Mouse (Mus musculus) midbrain, embryonic 14.5 days (tissue): Measurements from ENCODE around the gene Sult1a1. TPM values are rescaled to one million over a fixed set of nuclear protein-coding genes. Genes with fewer than 3 reads are reported as not detected.

Experiments used
- ATAC-seq: fragments of 200-750 bp; cut with Nextera tagmentation; 2 replicates; pipeline ENCODE4 v1.8.0; 2017; ENCODE audit warnings: moderate number of reproducible peaks, moderate library complexity; ENCODE audit not compliant: low FRiP score, low TSS enrichment
- DNase-seq: peaks from one replicate; pipeline ENCODE4 v3.0.0-alpha.2; 2015
- H3K27ac ChIP-seq: fragments of 300-500 bp; sonication (generic); replicated peaks from 2 replicates; pipeline ENCODE4 v1.5.1; 2014; ENCODE audit warnings: mild to moderate bottlenecking, low read depth, low read length, moderate library complexity
- H3K27me3 ChIP-seq: fragments of 300-500 bp; sonication (generic); 2 replicates; pipeline ENCODE4 v1.6.1; 2014; ENCODE audit warnings: low read length, control low read depth, mixed read lengths; ENCODE audit not compliant: control insufficient read depth, insufficient read depth
- H3K36me3 ChIP-seq: fragments of 300-500 bp; sonication (generic); 2 replicates; pipeline ENCODE4 v1.6.1; 2014; ENCODE audit warnings: low read length, control low read depth; ENCODE audit not compliant: control insufficient read depth, insufficient read depth
- H3K4me1 ChIP-seq: fragments of 300-500 bp; sonication (generic); 2 replicates; pipeline ENCODE4 v1.6.1; 2014; ENCODE audit warnings: mild to moderate bottlenecking, antibody characterized with exemption, low read length, control low read depth; ENCODE audit not compliant: control insufficient read depth, insufficient read depth
- H3K4me2 ChIP-seq: fragments of 300-500 bp; sonication (generic); 2 replicates; pipeline ENCODE4 v1.6.1; 2014; ENCODE audit warnings: mild to moderate bottlenecking, low read length, moderate library complexity
- H3K4me3 ChIP-seq: fragments of 300-500 bp; sonication (generic); replicated peaks from 2 replicates; pipeline ENCODE4 v1.5.1; 2014; ENCODE audit warnings: low read depth, low read length
- H3K9ac ChIP-seq: fragments of 300-500 bp; sonication (generic); replicated peaks from 2 replicates; pipeline ENCODE4 v1.6.1; 2014; ENCODE audit warnings: mild to moderate bottlenecking, low read length, moderate library complexity
- H3K9me3 ChIP-seq: fragments of 300-500 bp; sonication (generic); 2 replicates; pipeline ENCODE4 v1.6.1; 2016; ENCODE audit warnings: low read length, control low read depth, mixed read lengths; ENCODE audit not compliant: control insufficient read depth
- WGBS: fragments of 180-500 bp; shearing (Covaris S2); extraction: QIAGEN DNeasy Blood & Tissue Kit; methylation state at CpG from one replicate; pipeline ENCODE4 v1.1.7; 2014; 5-methylcytosine and 5-hydroxymethylcytosine counted together
- polyA plus RNA-seq: library from polyadenylated mRNA; unstranded; fragments of >200 nt; fragmentation: Nextera tagmentation; extraction: Ambion mirVana; gene quantifications from 2 replicates; pipeline ENCODE4 v1.2.1, GENCODE M21; 2014

Sult1a1 gene
- polyA plus RNA-seq, 1 experiment from 2014 or later, result 2.6 TPM

- no peak overlapping the region for H3K27ac ChIP-seq
- H3K27me3 ChIP-seq, result no peaks in the 10 kb centered on the region
- 82% methylated on average over 6 of the region's 6 CpGs for WGBS
- DNase-seq (no peak), ATAC-seq (no peak)
- no peak overlapping the region for H3K4me3 ChIP-seq
- no peaks in the 10 kb centered on the region for H3K36me3 ChIP-seq
- H3K9me3 ChIP-seq, result no peaks in the 10 kb centered on the region
- H3K4me2 ChIP-seq, result no peak overlapping the region
- H3K9ac ChIP-seq, result no peak overlapping the region
- no peaks in the 10 kb centered on the region for H3K4me1 ChIP-seq
Measured at GRCm38 (mm10) chr7:126628111-126628510, 48.1 kb downstream of the Sult1a1 start.

GRCm38 (mm10) chr7:126625807-126626600 lies 50.2 kb downstream of the Sult1a1 start:
- Histone ChIP-seq H3K9ac (no peak overlapping the region), H3K4me3 (no peak overlapping the region), H3K9me3 (no peaks in the 10 kb centered on the region), H3K4me1 (no peaks in the 10 kb centered on the region), H3K27me3 (no peaks in the 10 kb centered on the region), H3K36me3 (no peaks in the 10 kb centered on the region), H3K27ac (no peak overlapping the region), H3K4me2 (no peak overlapping the region)
- 80% methylated on average over 3 of the region's 3 CpGs for WGBS
- DNase-seq (no peak), ATAC-seq (no peak)

GRCm38 (mm10) chr7:126625369-126625768 lies 50.9 kb downstream of the Sult1a1 start:
- Histone ChIP-seq H3K27me3 (no peaks in the 10 kb centered on the region), H3K4me1 (no peaks in the 10 kb centered on the region), H3K27ac (no peak overlapping the region), H3K4me3 (no peak overlapping the region), H3K36me3 (no peaks in the 10 kb centered on the region), H3K9ac (no peak overlapping the region), H3K4me2 (no peak overlapping the region), H3K9me3 (no peaks in the 10 kb centered on the region)
- peak; percentile 9 for DNase-seq
- WGBS, result 62% methylated on average over 6 of the region's 6 CpGs
- no peak for ATAC-seq

- H3K27me3 ChIP-seq, result no peaks in the 10 kb centered on the region
- DNase-seq (no peak), ATAC-seq (no peak)
- H3K9ac ChIP-seq, result no peak overlapping the region
- no peak overlapping the region for H3K4me2 ChIP-seq
- no peaks in the 10 kb centered on the region for H3K36me3 ChIP-seq
- H3K9me3 ChIP-seq, result no peaks in the 10 kb centered on the region
- H3K4me3 ChIP-seq, result no peak overlapping the region
- WGBS, result 72% methylated on average over 16 of the region's 16 CpGs
- no peaks in the 10 kb centered on the region for H3K4me1 ChIP-seq
- H3K27ac ChIP-seq, result no peak overlapping the region
Measured at GRCm38 (mm10) chr7:126624774-126625173, 51.5 kb downstream of the Sult1a1 start.

- no peaks in the 10 kb centered on the region for H3K36me3 ChIP-seq
- no peak for DNase-seq
- ATAC-seq, result no peak
- no peak overlapping the region for H3K4me2 ChIP-seq
- H3K4me3 ChIP-seq, result no peak overlapping the region
- no peak overlapping the region for H3K27ac ChIP-seq
- H3K4me1 ChIP-seq, result no peaks in the 10 kb centered on the region
- H3K9me3 ChIP-seq, result no peaks in the 10 kb centered on the region
- 90% methylated on average over 1 of the region's 1 CpGs for WGBS
- H3K27me3 ChIP-seq, result no peaks in the 10 kb centered on the region
- no peak overlapping the region for H3K9ac ChIP-seq
Measured at GRCm38 (mm10) chr7:126623381-126623780, 52.9 kb downstream of the Sult1a1 start.

Other genes with a start within 250 kb of the Sult1a1 start
- 19.6 and 22.1 TPM in 2 replicates for gene Rabep2, start 247.7 kb downstream of the Sult1a1 start, polyA plus RNA-seq
- gene Atp2a1, start 213.3 kb downstream of the Sult1a1 start, polyA plus RNA-seq, result 0.39 TPM in 1 of 2 replicates, not detected in the other
- gene Sh2b1, start 201.0 kb downstream of the Sult1a1 start, polyA plus RNA-seq, result 67.5 and 73.1 TPM in 2 replicates
- 118 and 135 TPM in 2 replicates for gene Tufm, start 189.1 kb downstream of the Sult1a1 start, polyA plus RNA-seq
- 51.8 and 73.2 TPM in 2 replicates for gene Atxn2l, start 173.0 kb downstream of the Sult1a1 start, polyA plus RNA-seq
- 171 and 174 TPM in 2 replicates for gene Eif3c, start 110.0 kb downstream of the Sult1a1 start, polyA plus RNA-seq
- 0.28 and 0.55 TPM in 2 replicates for gene Apobr, start 91.5 kb downstream of the Sult1a1 start, polyA plus RNA-seq
- gene Cln3, start 90.6 kb downstream of the Sult1a1 start, polyA plus RNA-seq, result 26.5 and 27.7 TPM in 2 replicates
- not detected in 2 replicates for gene Il27, start 81.5 kb downstream of the Sult1a1 start, polyA plus RNA-seq
- gene Nupr1, start 45.6 kb downstream of the Sult1a1 start, polyA plus RNA-seq, result 0.84 and 5.8 TPM in 2 replicates
- gene Sgf29, start 27.1 kb downstream of the Sult1a1 start, polyA plus RNA-seq, result 64.6 and 71.3 TPM in 2 replicates
- 128 and 164 TPM in 2 replicates for gene Bola2, start 19.0 kb upstream of the Sult1a1 start, polyA plus RNA-seq
- gene Slx1b, start 19.4 kb upstream of the Sult1a1 start, polyA plus RNA-seq, result 10.6 and 13.7 TPM in 2 replicates
- gene Coro1a, start 31.4 kb upstream of the Sult1a1 start, polyA plus RNA-seq, result 95.0 and 115 TPM in 2 replicates
- gene Mapk3, start 83.2 kb upstream of the Sult1a1 start, polyA plus RNA-seq, result 78.4 and 110 TPM in 2 replicates
- gene Gdpd3, start 89.9 kb upstream of the Sult1a1 start, polyA plus RNA-seq, result 2.0 and 3.4 TPM in 2 replicates
- 218 and 255 TPM in 2 replicates for gene Ypel3, start 100.5 kb upstream of the Sult1a1 start, polyA plus RNA-seq
- gene Tbx6, start 105.1 kb upstream of the Sult1a1 start, polyA plus RNA-seq, result 0.22 and 0.24 TPM in 2 replicates
- 210 and 212 TPM in 2 replicates for gene Ppp4c, start 116.1 kb upstream of the Sult1a1 start, polyA plus RNA-seq
- 51.6 and 72.4 TPM in 2 replicates for gene Fam57b, start 121.2 kb upstream of the Sult1a1 start, polyA plus RNA-seq
- gene 4930451I11Rik, start 155.2 kb upstream of the Sult1a1 start, polyA plus RNA-seq, result not detected in 2 replicates
- 9.7 and 15.3 TPM in 2 replicates for gene Doc2a, start 171.0 kb upstream of the Sult1a1 start, polyA plus RNA-seq
- 8.0 and 12.8 TPM in 2 replicates for gene Hirip3, start 185.5 kb upstream of the Sult1a1 start, polyA plus RNA-seq
- gene Ino80e, start 185.9 kb upstream of the Sult1a1 start, polyA plus RNA-seq, result 93.5 and 95.8 TPM in 2 replicates
- 39.0 and 39.5 TPM in 2 replicates for gene Taok2, start 208.3 kb upstream of the Sult1a1 start, polyA plus RNA-seq
- gene Tmem219, start 246.5 kb upstream of the Sult1a1 start, polyA plus RNA-seq, result 29.2 and 34.9 TPM in 2 replicates